ENCODE assay signal across 11 mouse cellular contexts in the genomic region with DNA sequence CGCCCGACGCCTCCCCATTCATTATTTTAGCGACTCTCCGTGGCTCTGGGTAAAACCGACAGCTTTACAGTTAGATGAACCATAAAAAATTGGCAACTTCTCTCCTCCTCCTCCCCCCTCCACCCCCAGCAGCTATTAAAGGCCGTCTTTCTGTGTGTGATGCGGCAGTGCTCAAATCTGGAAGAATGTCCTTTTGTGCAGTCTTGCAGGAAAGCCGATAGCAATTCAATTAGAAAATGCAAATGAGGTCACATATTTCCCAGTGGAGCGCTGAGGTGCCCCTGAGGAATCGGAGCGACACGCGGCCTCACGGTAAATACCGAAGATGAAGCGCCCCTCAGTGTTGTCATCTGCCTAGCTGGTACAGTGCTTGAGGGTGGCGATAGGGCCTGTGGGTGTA.
DNase-seq lines count a peak whose midpoint lies in the region; ATAC-seq lines count a peak whose summit lies in the region.
"Had no signal": no experiment of that assay in that cellular context is flagged by ENCODE, and none has a peak within 500 bp of the region (broad histone marks: within the 10 kb centered on the region; RNA-seq: fewer than 3 reads in every experiment).

No protein-coding gene starts in this region.

- H3K9ac ChIP-seq in forebrain, embryonic 16.5 days (replicated peaks; ENCODE audit: low read depth, low read length) = no peak overlapping the region; the same call in 1 of the 2 replicates
- H3K9ac ChIP-seq in midbrain, embryonic 13.5 days (replicated peaks) = no peak overlapping the region
- H3K9ac ChIP-seq: limb, embryonic 12.5 days had no signal

- peak overlapping the region; percentile 36 for H3K4me2 ChIP-seq in forebrain, embryonic 16.5 days (ENCODE audit: low read length)
- peak overlapping the region; percentile 5 for H3K4me2 ChIP-seq in midbrain, embryonic 13.5 days (replicated peaks)
- H3K4me2 ChIP-seq: limb, embryonic 12.5 days had no signal

- ATAC-seq in forebrain, embryonic 16.5 days = peak; percentile 70
- peak; percentile 79 for ATAC-seq in midbrain, embryonic 13.5 days

- DNase-seq in right cerebral cortex, adult 2 months (ENCODE audit: low spot score in 2 of 2) = peak; percentile 41 to 44
- DNase-seq in right cerebral cortex, postnatal 10 days (ENCODE audit: low spot score in 2 of 2) = no peak
- DNase-seq in thymus, postnatal 0 days (ENCODE audit: low spot score) = no peak
- no peak for DNase-seq in yolk sac, embryonic 10.5 days (ENCODE audit: low spot score)
- no peak for DNase-seq in testis, postnatal 14 days (ENCODE audit: low spot score)
- DNase-seq: lung, adult 2 months; right cerebral cortex, adult 18-20 months had no signal

- WGBS in forebrain, embryonic 16.5 days = 8% methylated on average over 18 of the region's 18 CpGs
- WGBS in midbrain, embryonic 13.5 days = 9% methylated on average over 18 of the region's 18 CpGs

- H3K27ac ChIP-seq in forebrain, embryonic 16.5 days (ENCODE audit: low read length) = peak overlapping the region; percentile 26
- H3K27ac ChIP-seq in midbrain, embryonic 13.5 days = peak overlapping the region; percentile 67
- H3K27ac ChIP-seq: limb, embryonic 12.5 days had no signal

- no peak overlapping the region for H3K4me3 ChIP-seq in forebrain, embryonic 16.5 days (replicated peaks; ENCODE audit: low read length)
- H3K4me3 ChIP-seq in midbrain, embryonic 13.5 days (replicated peaks) = no peak overlapping the region
- H3K4me3 ChIP-seq: limb, embryonic 12.5 days had no signal

- no peaks in the 10 kb centered on the region for H3K36me3 ChIP-seq in forebrain, embryonic 16.5 days (ENCODE audit: control insufficient read depth, insufficient read depth)
- no peaks in the 10 kb centered on the region for H3K36me3 ChIP-seq in midbrain, embryonic 13.5 days
- H3K36me3 ChIP-seq: G1E; limb, embryonic 12.5 days had no signal

- H3K27me3 ChIP-seq in forebrain, embryonic 16.5 days (replicated peaks; ENCODE audit: control insufficient read depth, insufficient read depth, low read length) = no peaks in the 10 kb centered on the region
- no peaks in the 10 kb centered on the region for H3K27me3 ChIP-seq in midbrain, embryonic 13.5 days
- H3K27me3 ChIP-seq: limb, embryonic 12.5 days had no signal

- no peaks in the 10 kb centered on the region for H3K9me3 ChIP-seq in forebrain, embryonic 16.5 days (ENCODE audit: control insufficient read depth, low read length)
- H3K9me3 ChIP-seq in midbrain, embryonic 13.5 days = no peaks in the 10 kb centered on the region
- H3K9me3 ChIP-seq: limb, embryonic 12.5 days had no signal

- peaks cover 22% of the 10 kb centered on the region for H3K4me1 ChIP-seq in forebrain, embryonic 16.5 days (replicated peaks; ENCODE audit: control insufficient read depth, insufficient read depth, low read length)
- peaks cover 29% of the 10 kb centered on the region for H3K4me1 ChIP-seq in midbrain, embryonic 13.5 days (replicated peaks)

Comparison
In these comparisons a context has a peak if more than half of its experiments do, and no peak if none do; other contexts are left out.
1. DNase-seq: peak in right cerebral cortex, adult 2 months (2 of 2); none in right cerebral cortex, postnatal 10 days (0 of 2), thymus, postnatal 0 days (single experiment), yolk sac, embryonic 10.5 days (single experiment) and testis, postnatal 14 days (single experiment).